Mouse (Mus musculus) cerebellum, adult 2 months (tissue): ENCODE data around the gene Epm2aip1.

Experiments
- CTCF ChIP-seq: fragments of 200-500 bp; IDR thresholded peaks from 2 replicates; pipeline ENCODE4 v1.5.1; 2011; ENCODE audit warnings: low read depth, mild to moderate bottlenecking, control low read depth, low read length, moderate library complexity, borderline replicate concordance; ENCODE audit not compliant: insufficient read depth
- POLR2A ChIP-seq: fragments of 200-500 bp; IDR thresholded peaks from 2 replicates; pipeline ENCODE4 v1.6.1; 2011; ENCODE audit warnings: low read length, control low read depth, borderline replicate concordance; ENCODE audit not compliant: insufficient read depth

- TF ChIP-seq CTCF (no peak), POLR2A (no peak)
These were observed 31.9 kb upstream of the Epm2aip1 start for GRCm38 (mm10) chr9:111239821-111240220.
